Mouse (Mus musculus) myocyte (in vitro differentiated cells): ENCODE results near the gene B4galt1. TPM values are rescaled to one million over a fixed set of nuclear protein-coding genes. Genes with fewer than 3 reads are reported as not detected.
A peak's percentile ranks its signal among the peaks of the same experiment; 100 is the strongest.

Experiments used
- H3K27me3 ChIP-seq: one replicate; pipeline ENCODE4 v1.6.1; 2011; ENCODE audit not compliant: control insufficient read depth, insufficient read depth, insufficient read length
- H3K36me3 ChIP-seq: one replicate; pipeline ENCODE4 v1.6.1; 2011; ENCODE audit not compliant: control insufficient read depth, insufficient read depth
- H3K4me2 ChIP-seq: one replicate; pipeline ENCODE4 v1.6.1; 2011; ENCODE audit warnings: low read depth, control low read depth
- H3K4me3 ChIP-seq: one replicate; pipeline ENCODE4 v1.5.1; 2011; ENCODE audit warnings: mild to moderate bottlenecking, control low read depth, moderate library complexity
- H3K79me2 ChIP-seq: one replicate; pipeline ENCODE4 v1.6.1; 2011; ENCODE audit not compliant: control insufficient read depth, insufficient read depth
- H3ac ChIP-seq: one replicate; pipeline ENCODE4 v1.6.1; 2011; ENCODE audit not compliant: control insufficient read depth, insufficient read length
- CEBPB ChIP-seq: IDR thresholded peaks from 2 replicates; pipeline ENCODE4 v1.6.1; 2011; ENCODE audit warnings: mild to moderate bottlenecking, moderate library complexity; ENCODE audit not compliant: poor library complexity, insufficient read depth, severe bottlenecking
- E2F4 ChIP-seq: IDR thresholded peaks from one replicate; pipeline ENCODE4 v1.6.1; 2011; ENCODE audit warnings: mild to moderate bottlenecking, control low read depth, moderate library complexity; ENCODE audit not compliant: insufficient read depth
- MAX ChIP-seq: IDR thresholded peaks from one replicate; pipeline ENCODE4 v1.6.1; 2011; ENCODE audit warnings: low read depth, mild to moderate bottlenecking, control low read depth
- MYOD1 ChIP-seq, 3 experiments: IDR thresholded peaks; one replicate each; pipeline ENCODE4 v1.6.1; 2011; ENCODE audit warnings: control low read depth in 2 of 3, low read depth in 2 of 3, mild to moderate bottlenecking in 2 of 3, moderate library complexity in 1 of 3; ENCODE audit not compliant: insufficient read length in 2 of 3, control insufficient read depth in 1 of 3
- MYOG ChIP-seq, 3 experiments: IDR thresholded peaks; one replicate each; pipeline ENCODE4 v1.6.1; 2011; ENCODE audit warnings: control low read depth in 2 of 3, low read depth in 2 of 3, mild to moderate bottlenecking in 2 of 3; ENCODE audit not compliant: insufficient read length in 2 of 3, control insufficient read depth in 1 of 3, insufficient read depth in 1 of 3
- POLR2A ChIP-seq: IDR thresholded peaks from one replicate; pipeline ENCODE4 v1.6.1; 2011; ENCODE audit warnings: low read depth, mild to moderate bottlenecking, control low read depth, moderate library complexity; ENCODE audit not compliant: insufficient read length
- POLR2AphosphoS2 ChIP-seq: IDR thresholded peaks from one replicate; pipeline ENCODE4 v1.6.1; 2011; ENCODE audit warnings: low read depth, control low read depth; ENCODE audit not compliant: insufficient read length
- REST ChIP-seq: IDR thresholded peaks from one replicate; pipeline ENCODE4 v1.6.1; 2011; ENCODE audit warnings: mild to moderate bottlenecking, control low read depth, moderate library complexity; ENCODE audit not compliant: insufficient read depth, insufficient read length
- SRF ChIP-seq: IDR thresholded peaks from one replicate; pipeline ENCODE4 v1.6.1; 2011; ENCODE audit warnings: low read depth; ENCODE audit not compliant: control insufficient read depth, insufficient read length
- TCF12 ChIP-seq: IDR thresholded peaks from one replicate; pipeline ENCODE4 v1.6.1; 2011; ENCODE audit warnings: mild to moderate bottlenecking, control low read depth; ENCODE audit not compliant: poor library complexity, insufficient read depth, severe bottlenecking
- TCF3 ChIP-seq: IDR thresholded peaks from one replicate; pipeline ENCODE4 v1.6.1; 2011; ENCODE audit warnings: low read depth, control low read depth; ENCODE audit not compliant: insufficient read length
- USF1 ChIP-seq: IDR thresholded peaks from one replicate; pipeline ENCODE4 v1.6.1; 2011; ENCODE audit warnings: low read depth, mild to moderate bottlenecking, control low read depth, moderate library complexity
- polyA plus RNA-seq: library from polyadenylated mRNA; unstranded; fragments of >200 nt; fragmentation: generic; extraction: Trizol; gene quantifications from one replicate; pipeline ENCODE4 v1.2.1, GENCODE M21; 2012; ENCODE audit warnings: missing spikeins

Gene B4galt1
- polyA plus RNA-seq, 1 experiment = 37.7 TPM

DNA sequence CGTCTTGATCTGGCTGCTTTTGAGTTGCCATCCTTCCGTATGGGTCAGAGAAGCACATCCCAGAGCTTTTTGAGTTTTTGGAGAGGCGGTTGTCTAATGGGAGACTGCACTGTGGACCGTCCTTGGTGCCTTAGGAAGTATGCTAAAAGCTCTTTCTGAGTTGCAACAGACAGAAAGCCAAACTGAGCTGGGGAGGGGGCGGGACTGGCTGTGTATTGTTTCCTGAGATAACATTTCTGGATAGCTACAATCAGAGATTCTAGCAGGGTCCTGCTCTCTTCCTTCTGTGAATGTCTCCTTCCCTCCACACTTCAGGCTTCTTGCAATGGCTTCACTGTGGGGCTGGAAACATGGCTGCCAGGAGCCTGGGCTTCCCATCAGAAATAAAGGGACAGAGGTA is 23.7 kb upstream of the B4galt1 start:
- peak overlapping the region; percentile 1 for H3K4me3 ChIP-seq
- H3K4me2 ChIP-seq = peak overlapping the region; percentile 63
- H3K27me3 ChIP-seq = no peaks in the 10 kb centered on the region

DNA sequence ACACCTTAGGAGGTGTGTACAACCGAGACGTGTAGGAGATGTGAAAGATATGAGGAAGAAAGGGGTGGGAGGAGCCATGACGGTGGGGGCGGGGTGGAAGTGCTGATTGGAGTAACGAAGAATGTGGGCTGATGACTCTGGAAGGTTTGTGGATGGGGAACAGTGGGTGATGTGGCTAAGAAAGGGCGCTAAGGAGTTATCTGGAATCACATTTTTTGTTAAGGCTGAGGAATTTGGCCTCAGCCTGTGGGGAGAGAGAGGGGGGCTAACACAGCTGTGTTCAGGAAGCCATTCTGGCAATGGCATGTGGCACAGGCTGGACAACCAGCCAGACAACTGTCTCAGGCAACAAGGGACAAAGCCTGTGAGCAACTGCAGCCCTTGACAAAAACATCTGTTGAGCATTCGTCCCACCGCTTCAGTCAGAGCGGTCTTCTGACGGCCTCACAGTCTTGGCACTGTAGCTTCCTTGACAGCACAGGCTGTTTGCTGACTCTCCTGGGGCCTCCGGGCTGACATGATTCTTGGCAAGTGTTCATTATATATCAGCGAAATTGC is 23.1 kb upstream of the B4galt1 start:
- H3K79me2 ChIP-seq = no peaks in the 10 kb centered on the region

More for the DNA sequence above, 23.7 kb upstream of the B4galt1 start:
- TF ChIP-seq MYOG (IDR thresholded peaks at IDR 0.05; ENCODE audit: control insufficient read depth in 1 of 3, insufficient read depth in 1 of 3, insufficient read length in 2 of 3, low read depth in 2 of 3) = no peak
- no peak for TF ChIP-seq REST
- TF ChIP-seq USF1 = no peak
- TF ChIP-seq POLR2A = no peak
- no peak for TF ChIP-seq MYOD1 (IDR thresholded peaks at IDR 0.05; ENCODE audit: control insufficient read depth in 1 of 3, insufficient read length in 2 of 3, low read depth in 2 of 3)
- TF ChIP-seq MAX = no peak
- no peak for TF ChIP-seq POLR2AphosphoS2
- no peak for TF ChIP-seq E2F4
- no peak for TF ChIP-seq TCF3
- no peak for TF ChIP-seq TCF12
- no peak for TF ChIP-seq CEBPB
- no peak for TF ChIP-seq SRF
- Histone ChIP-seq H3ac (no peak overlapping the region), H3K79me2 (no peaks in the 10 kb centered on the region), H3K36me3 (no peaks in the 10 kb centered on the region)

DNA sequence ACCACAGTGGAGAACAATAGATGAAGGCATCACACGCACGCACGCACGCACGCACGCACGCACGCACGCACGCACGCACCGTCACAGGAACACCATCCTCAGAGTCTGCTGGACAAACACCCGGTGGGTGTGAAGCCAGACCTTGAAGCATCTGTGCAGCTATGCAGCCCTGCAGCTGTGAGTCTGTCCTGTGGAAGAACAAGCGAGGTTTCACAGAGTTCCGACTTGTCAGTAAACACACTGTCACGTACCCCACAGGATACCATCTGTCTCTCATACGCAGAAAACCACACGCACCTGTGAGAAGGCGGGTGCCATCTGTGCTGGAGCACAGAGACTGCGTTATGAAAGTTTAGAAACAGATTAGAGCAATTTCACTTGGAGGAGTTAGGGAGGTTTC is 22.0 kb upstream of the B4galt1 start:
- H3K4me3 ChIP-seq = no peak overlapping the region
- H3K79me2 ChIP-seq = no peaks in the 10 kb centered on the region
- H3ac ChIP-seq = no peak overlapping the region
- H3K27me3 ChIP-seq = no peaks in the 10 kb centered on the region
- no peaks in the 10 kb centered on the region for H3K36me3 ChIP-seq
- no peak overlapping the region for H3K4me2 ChIP-seq
- TF ChIP-seq MAX (no peak), REST (no peak), MYOG (IDR thresholded peaks at IDR 0.05; ENCODE audit: control insufficient read depth in 1 of 3, insufficient read depth in 1 of 3, insufficient read length in 2 of 3, low read depth in 2 of 3) (peak; percentile 64 to 95 (median 88)), MYOD1 (IDR thresholded peaks at IDR 0.05; ENCODE audit: control insufficient read depth in 1 of 3, insufficient read length in 2 of 3, low read depth in 2 of 3) (peak in 2 of 3 experiments; percentile 92 to 95), USF1 (no peak), TCF3 (peak; percentile 86), TCF12 (peak; percentile 91)

More for the DNA sequence above, 23.1 kb upstream of the B4galt1 start:
- Histone ChIP-seq H3K4me3 (peak overlapping the region; percentile 1), H3K27me3 (no peaks in the 10 kb centered on the region), H3ac (no peak overlapping the region), H3K36me3 (no peaks in the 10 kb centered on the region), H3K4me2 (peak overlapping the region; percentile 63)
- TF ChIP-seq SRF (peak; percentile 4), REST (no peak), MYOD1 (IDR thresholded peaks at IDR 0.05; ENCODE audit: control insufficient read depth in 1 of 3, insufficient read length in 2 of 3, low read depth in 2 of 3) (peak; percentile 64 to 95 (median 95)), CEBPB (no peak), POLR2AphosphoS2 (no peak), TCF3 (peak; percentile 87), TCF12 (peak; percentile 87), POLR2A (peak; percentile 21), MAX (no peak), USF1 (no peak), MYOG (IDR thresholded peaks at IDR 0.05; ENCODE audit: control insufficient read depth in 1 of 3, insufficient read depth in 1 of 3, insufficient read length in 2 of 3, low read depth in 2 of 3) (peak; percentile 83 to 100 (median 97)), E2F4 (no peak)

DNA sequence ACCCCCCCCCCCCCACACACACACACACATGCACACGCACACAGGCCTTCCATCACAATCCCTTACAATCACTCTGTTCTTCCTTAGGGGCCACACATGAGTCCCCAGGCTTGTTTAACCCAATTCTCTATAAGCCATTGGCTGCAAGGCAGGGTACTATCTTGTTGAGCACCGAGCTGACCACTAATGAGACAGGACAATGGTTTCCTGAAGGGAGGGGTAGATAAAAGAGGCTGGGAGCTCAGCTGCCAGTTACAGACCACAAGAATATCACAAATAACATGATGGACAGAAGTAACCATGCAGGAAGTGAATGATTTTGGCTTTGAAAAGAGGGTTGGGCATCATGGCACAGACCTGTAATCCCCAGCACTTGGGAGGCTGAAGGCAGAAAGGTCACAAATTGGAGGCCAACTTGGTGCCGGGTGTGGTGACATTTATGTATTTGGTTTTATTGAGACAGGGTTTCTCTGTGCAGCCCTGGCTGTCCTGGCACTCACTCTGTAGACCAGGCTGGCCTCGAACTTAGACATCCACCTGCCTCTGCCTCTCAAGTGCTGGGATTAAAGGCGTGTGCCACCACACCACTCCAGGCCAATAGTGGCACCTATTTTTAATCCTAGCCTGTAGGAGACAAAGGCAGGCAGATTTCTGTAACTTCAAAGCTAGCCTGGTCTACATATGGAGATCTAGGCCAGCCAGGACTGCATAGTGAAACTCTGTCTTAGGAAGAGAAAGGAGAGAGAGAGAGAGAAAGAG is 21.2 kb upstream of the B4galt1 start:
- TF ChIP-seq E2F4 (no peak), MAX (no peak), MYOG (IDR thresholded peaks at IDR 0.05; ENCODE audit: control insufficient read depth in 1 of 3, insufficient read depth in 1 of 3, insufficient read length in 2 of 3, low read depth in 2 of 3) (peak in 1 of 3 experiments; percentile 26), MYOD1 (IDR thresholded peaks at IDR 0.05; ENCODE audit: control insufficient read depth in 1 of 3, insufficient read length in 2 of 3, low read depth in 2 of 3) (peak; percentile 28 to 84 (median 81)), CEBPB (no peak)
- Histone ChIP-seq H3K79me2 (no peaks in the 10 kb centered on the region), H3ac (no peak overlapping the region), H3K4me3 (no peak overlapping the region), H3K27me3 (no peaks in the 10 kb centered on the region), H3K4me2 (no peak overlapping the region), H3K36me3 (no peaks in the 10 kb centered on the region)
